Mouse (Mus musculus): Measurements from ENCODE around the gene Fgf15.
"Not testable (repeated sequence)": the region's sequence is repeated elsewhere in the genome, so short reads cannot be mapped to it uniquely, and the experiment has no call there.

The Fgf15 gene

GRCm38 (mm10) chr7:144896294-144897218, at the start of gene Fgf15:
TSS of gene Fgf15 (plus strand) at chr7:144896531.
- DNase-seq, result peak; percentile 8

DNA sequence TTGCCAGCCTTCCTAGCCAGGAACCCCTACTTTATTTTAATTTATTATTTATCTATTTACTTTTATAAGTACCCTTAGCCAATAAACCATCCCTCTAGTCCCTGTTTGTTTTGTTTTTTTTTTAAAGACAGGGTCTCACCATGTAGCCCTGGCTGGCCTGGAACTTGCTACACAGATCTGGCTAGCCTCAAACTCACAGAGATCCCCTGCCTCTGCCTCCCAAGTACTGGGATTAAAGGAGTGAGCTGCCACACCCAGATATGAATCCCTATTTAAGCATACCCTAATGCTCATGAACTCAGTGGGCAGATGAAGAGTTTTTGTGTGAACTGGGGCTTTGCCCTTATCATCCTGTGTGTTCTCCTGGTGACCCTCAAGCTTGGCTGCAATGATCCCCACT, 49.3 kb upstream of the Fgf15 start, which contains the start of gene Fgf4:
Gene Fgf4 (plus strand): TSS at position 301 of the 400 bp plus-strand sequence.
- no peak for DNase-seq

GRCm38 (mm10) chr7:144851321-144851720, 45.0 kb upstream of the Fgf15 start:
- DNase-seq, result no peak

GRCm38 (mm10) chr7:144854966-144855365, 41.4 kb upstream of the Fgf15 start:
- DNase-seq, result no peak

DNA sequence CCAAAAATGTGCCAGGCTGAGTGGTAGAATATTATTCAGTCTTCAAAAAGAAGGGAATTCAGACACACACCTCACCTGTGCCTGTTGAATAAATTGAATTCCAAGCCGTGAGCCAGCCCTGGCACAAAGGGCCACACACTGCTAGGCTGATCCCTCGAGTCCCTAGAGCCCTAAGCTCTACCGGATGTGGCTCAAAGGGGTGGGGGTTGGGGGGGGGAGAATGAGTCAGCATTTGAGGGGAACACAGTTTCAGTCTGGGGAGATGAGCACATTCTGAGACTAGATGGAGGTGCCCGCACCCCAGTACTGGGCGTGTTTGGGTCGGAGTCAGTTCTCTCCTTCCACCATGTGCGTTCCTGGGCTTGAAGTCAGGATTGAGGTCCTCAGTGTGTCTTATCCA, 39.2 kb upstream of the Fgf15 start:
- no peak for DNase-seq

GRCm38 (mm10) chr7:144857826-144858342, 38.4 kb upstream of the Fgf15 start:
- no peak for DNase-seq

- no peak for DNase-seq
Measured at GRCm38 (mm10) chr7:144858702-144859101, 37.6 kb upstream of the Fgf15 start.

- no peak for DNase-seq
Measured at GRCm38 (mm10) chr7:144861056-144861768, 35.1 kb upstream of the Fgf15 start.

DNA sequence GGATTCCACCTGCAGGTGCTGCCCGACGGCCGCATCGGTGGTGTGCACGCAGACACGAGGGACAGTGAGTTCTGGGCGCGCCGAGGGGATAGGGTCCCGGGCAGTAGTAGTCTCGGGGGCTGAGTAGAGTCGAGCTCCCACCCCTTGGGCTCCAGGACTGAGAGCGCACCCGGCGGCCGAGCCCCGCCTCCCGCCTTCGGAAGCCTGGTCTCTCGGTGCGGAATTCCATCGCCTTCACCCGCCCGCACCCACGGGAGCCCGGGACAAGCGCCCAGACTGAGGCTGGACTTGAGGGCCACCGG, 34.6 kb upstream of the Fgf15 start:
- no peak for DNase-seq

DNA sequence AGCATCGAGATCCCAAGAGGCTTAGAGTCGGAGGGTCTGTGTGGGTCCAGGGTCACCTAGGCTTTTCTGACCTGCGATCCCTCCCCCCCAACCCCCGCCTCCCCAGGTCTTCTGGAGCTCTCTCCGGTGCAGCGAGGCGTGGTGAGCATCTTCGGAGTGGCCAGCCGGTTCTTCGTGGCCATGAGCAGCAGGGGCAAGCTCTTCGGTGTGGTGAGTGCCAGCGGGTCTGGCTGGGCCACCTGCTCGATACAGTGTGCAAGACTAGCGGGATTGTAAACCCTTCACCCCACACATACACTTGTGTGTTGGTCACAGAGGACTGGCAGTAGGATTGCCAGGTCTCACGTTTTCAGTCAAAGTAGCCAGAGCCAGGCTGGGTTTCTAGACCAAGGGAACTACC, 34.2 kb upstream of the Fgf15 start:
- DNase-seq, result no peak

- DNase-seq, result no peak
Measured at GRCm38 (mm10) chr7:144862712-144863111, 33.6 kb upstream of the Fgf15 start.

DNA sequence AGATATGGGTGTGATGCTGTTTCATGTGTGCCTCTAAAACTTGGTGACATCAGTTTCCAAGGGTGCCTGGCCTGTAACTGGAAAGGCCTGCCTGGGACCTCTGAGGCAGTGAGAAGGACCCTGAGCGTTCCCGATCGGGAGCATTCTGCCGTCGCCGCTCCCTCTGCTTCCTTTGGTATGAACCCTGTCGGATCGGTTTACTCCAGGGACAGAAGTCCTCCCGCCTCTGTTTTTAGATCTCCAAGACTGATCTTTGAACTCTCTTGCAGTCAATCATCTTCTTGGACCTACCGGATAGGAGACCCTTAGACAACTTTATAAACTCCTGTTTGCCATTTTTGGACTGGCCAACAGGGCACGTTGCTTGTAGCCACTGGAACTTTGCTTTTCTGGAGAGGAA, 33.1 kb upstream of the Fgf15 start:
- DNase-seq, result no peak

GRCm38 (mm10) chr7:144864160-144864670, 32.1 kb upstream of the Fgf15 start:
- no peak for DNase-seq

- no peak for DNase-seq
Measured at GRCm38 (mm10) chr7:144867161-144867560, 29.2 kb upstream of the Fgf15 start.

GRCm38 (mm10) chr7:144867602-144868001, 28.7 kb upstream of the Fgf15 start:
- DNase-seq, result no peak

- no peak for DNase-seq
Measured at GRCm38 (mm10) chr7:144872420-144872819, 23.9 kb upstream of the Fgf15 start.

DNA sequence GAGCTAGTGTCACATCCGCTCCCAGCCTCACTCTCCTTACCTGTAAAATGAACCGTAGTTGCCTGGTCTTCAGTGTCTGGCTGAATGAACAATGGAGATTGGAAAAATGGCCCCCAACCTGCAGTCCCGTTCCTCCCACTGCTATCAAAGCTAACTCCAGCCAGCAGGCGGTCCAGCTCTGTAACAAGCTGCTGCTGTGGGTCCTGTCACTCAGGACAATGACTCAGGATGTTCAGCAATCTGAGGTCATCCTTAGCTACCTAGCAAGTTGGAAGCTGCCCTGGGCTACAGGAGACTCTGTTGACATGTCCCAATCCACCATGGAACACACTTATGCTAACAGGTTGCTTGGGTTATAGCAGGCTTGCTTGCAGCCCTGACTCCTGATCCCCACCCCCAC, 23.2 kb upstream of the Fgf15 start:
- DNase-seq, result no peak

GRCm38 (mm10) chr7:144874226-144874625, 22.1 kb upstream of the Fgf15 start:
- DNase-seq, result no peak

- DNase-seq, result no peak
Measured at GRCm38 (mm10) chr7:144878401-144878800, 17.9 kb upstream of the Fgf15 start.

- no peak for DNase-seq
Measured at GRCm38 (mm10) chr7:144883106-144883505, 13.2 kb upstream of the Fgf15 start.

GRCm38 (mm10) chr7:144887672-144888071, 8.7 kb upstream of the Fgf15 start:
- DNase-seq, result no peak

- no peak for DNase-seq
Measured at GRCm38 (mm10) chr7:144888564-144889299, 7.6 kb upstream of the Fgf15 start.

- DNase-seq, result not testable (repeated sequence)
Measured at GRCm38 (mm10) chr7:144890661-144891060, 5.7 kb upstream of the Fgf15 start.
